Mouse (Mus musculus): ENCODE data around the gene Gstt4. TPM values are rescaled to one million over a fixed set of nuclear protein-coding genes. Genes with fewer than 3 reads are reported as not detected.

Gstt4 gene
- polyA plus RNA-seq, 1 experiment from 2014 or later = not detected

DNA sequence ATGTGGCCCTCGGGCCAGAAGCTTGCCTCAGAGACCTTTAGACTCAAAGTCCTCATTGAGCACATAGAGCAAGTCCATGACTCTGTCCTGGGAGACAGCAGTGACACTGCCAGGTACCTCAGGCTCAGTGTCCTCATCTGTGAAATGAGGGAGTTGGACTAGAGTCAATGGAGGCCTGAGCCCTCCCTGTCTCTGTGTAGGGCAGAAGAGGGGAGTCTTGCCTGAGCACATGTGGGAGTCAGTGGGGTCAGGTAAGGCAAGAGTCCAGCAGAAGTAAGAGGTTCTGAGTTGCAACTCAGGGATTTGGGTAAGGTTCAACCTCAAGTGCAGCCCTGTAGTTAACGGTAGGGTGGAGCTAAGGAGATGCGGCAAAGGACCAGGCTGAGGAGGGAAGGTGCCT lies 34.6 kb upstream of the Gstt4 start:
- no peak overlapping the region for H3K4me3 ChIP-seq (ENCODE audit: low read depth, low read length)
- no peak for DNase-seq (ENCODE audit: low spot score)
- 80% methylated on average over 3 of the region's 3 CpGs for WGBS
- no peaks in the 10 kb centered on the region for H3K27me3 ChIP-seq (ENCODE audit: control insufficient read depth, insufficient read depth, low read length)
- H3K4me1 ChIP-seq (replicated peaks; ENCODE audit: control insufficient read depth, insufficient read depth) = no peaks in the 10 kb centered on the region
- H3K27ac ChIP-seq (replicated peaks) = no peak overlapping the region
- H3K9me3 ChIP-seq (ENCODE audit: control insufficient read depth, low read length) = no peaks in the 10 kb centered on the region
- ATAC-seq (ENCODE audit: low FRiP score, low TSS enrichment) = no peak
- no peak overlapping the region for H3K9ac ChIP-seq (ENCODE audit: low read length)
- TF ChIP-seq EP300 (optimal IDR thresholded peaks at IDR 0.05) = no peak
- no peak for TF ChIP-seq CTCF (IDR thresholded peaks at IDR 0.05; ENCODE audit: low read depth)
- no peak overlapping the region for H3K4me2 ChIP-seq (replicated peaks; ENCODE audit: low read depth)
- 0 out of 2 replicates have a peak, but pooled peaks cover 3% of the 10 kb centered on the region for H3K36me3 ChIP-seq (ENCODE audit: control insufficient read depth, insufficient read depth, low read length)

DNA sequence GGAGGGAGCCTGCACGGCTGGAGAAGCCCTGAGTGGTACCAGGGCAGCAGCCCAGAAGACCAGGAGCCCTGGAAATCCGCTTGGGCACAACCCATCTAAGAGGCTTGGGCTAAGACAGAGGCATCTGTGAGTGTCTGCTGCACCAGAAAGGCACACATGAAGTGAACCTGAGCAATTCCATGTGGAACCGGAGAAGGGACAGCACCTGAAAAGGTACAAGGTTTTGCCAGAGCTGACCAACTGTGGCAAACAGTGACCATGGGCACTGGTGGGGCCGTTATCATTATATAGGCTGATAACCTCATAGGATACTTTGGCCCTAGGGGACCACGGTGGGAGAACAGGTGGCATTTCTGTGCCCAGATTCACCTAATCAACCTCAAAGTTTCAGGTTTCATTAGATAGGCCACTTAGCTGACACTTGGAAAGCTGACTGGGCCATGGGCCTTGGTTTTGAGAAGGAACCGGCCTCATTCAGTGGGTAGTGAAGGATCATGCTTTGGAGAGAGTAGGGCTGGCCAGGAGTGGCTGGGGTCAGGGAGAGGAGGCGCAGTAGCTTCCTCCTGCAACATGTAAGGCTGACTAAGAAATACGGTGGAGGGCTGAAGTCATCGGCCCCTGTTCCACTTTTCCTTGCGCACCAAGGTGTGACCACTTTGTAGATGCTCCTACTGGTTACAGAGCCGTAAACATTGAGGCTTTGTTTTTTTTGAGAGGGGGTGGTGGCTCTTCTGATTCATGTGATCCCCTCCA lies 34.0 kb upstream of the Gstt4 start:
- TF ChIP-seq CTCF (IDR thresholded peaks at IDR 0.05; ENCODE audit: low read depth) (no peak), EP300 (optimal IDR thresholded peaks at IDR 0.05) (no peak)
- H3K9ac ChIP-seq (ENCODE audit: low read length) = no peak overlapping the region
- ATAC-seq (ENCODE audit: low FRiP score, low TSS enrichment) (no peak), DNase-seq (ENCODE audit: low spot score) (no peak)
- no peak overlapping the region for H3K27ac ChIP-seq (replicated peaks)
- H3K4me2 ChIP-seq (replicated peaks; ENCODE audit: low read depth) = no peak overlapping the region
- 0 out of 2 replicates have a peak, but pooled peaks cover 3% of the 10 kb centered on the region for H3K36me3 ChIP-seq (ENCODE audit: control insufficient read depth, insufficient read depth, low read length)
- no peak overlapping the region for H3K4me3 ChIP-seq (ENCODE audit: low read depth, low read length)
- H3K9me3 ChIP-seq (ENCODE audit: control insufficient read depth, low read length) = no peaks in the 10 kb centered on the region
- H3K27me3 ChIP-seq (ENCODE audit: control insufficient read depth, insufficient read depth, low read length) = no peaks in the 10 kb centered on the region
- WGBS = 77% methylated on average over 11 of the region's 11 CpGs
- no peaks in the 10 kb centered on the region for H3K4me1 ChIP-seq (replicated peaks; ENCODE audit: control insufficient read depth, insufficient read depth)

DNA sequence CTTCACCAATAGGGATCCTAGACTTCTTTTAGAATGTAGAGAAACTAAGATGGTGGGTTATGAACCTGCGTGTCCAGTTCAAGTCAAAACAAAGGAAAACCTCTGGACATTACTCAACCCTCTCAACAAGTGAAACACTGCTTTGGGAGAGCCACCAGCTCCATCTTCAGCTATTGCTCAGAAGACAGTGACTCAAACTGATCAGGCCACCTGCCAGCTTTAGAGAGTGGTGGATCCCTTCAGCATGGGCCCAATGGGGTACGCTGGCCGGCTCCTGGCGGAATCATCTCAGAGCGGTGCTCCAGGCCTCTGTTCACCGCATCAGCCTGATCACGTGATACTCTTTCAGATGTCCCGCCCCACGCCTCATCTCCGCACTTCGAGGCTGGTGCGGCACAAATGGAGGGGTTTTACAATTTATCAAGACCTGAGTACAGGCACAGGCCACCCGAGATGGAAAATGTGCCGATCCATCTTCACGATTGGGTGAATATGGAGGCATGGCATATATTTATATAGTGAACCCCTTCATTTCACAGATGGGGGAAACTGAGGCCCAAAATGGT lies 33.2 kb upstream of the Gstt4 start:
- Histone ChIP-seq H3K4me2 (replicated peaks; ENCODE audit: low read depth) (no peak overlapping the region), H3K4me3 (ENCODE audit: low read depth, low read length) (no peak overlapping the region), H3K4me1 (replicated peaks; ENCODE audit: control insufficient read depth, insufficient read depth) (no peaks in the 10 kb centered on the region), H3K9me3 (ENCODE audit: control insufficient read depth, low read length) (no peaks in the 10 kb centered on the region), H3K27me3 (ENCODE audit: control insufficient read depth, insufficient read depth, low read length) (no peaks in the 10 kb centered on the region), H3K27ac (replicated peaks) (no peak overlapping the region), H3K36me3 (ENCODE audit: control insufficient read depth, insufficient read depth, low read length) (0 out of 2 replicates have a peak, but pooled peaks cover 3% of the 10 kb centered on the region), H3K9ac (ENCODE audit: low read length) (no peak overlapping the region)
- no peak for DNase-seq (ENCODE audit: low spot score)
- ATAC-seq (ENCODE audit: low FRiP score, low TSS enrichment) = no peak
- whole genome bisulfite sequencing = 88% methylated on average over 15 of the region's 15 CpGs
- TF ChIP-seq EP300 (optimal IDR thresholded peaks at IDR 0.05) (no peak), CTCF (IDR thresholded peaks at IDR 0.05; ENCODE audit: low read depth) (no peak)

DNA sequence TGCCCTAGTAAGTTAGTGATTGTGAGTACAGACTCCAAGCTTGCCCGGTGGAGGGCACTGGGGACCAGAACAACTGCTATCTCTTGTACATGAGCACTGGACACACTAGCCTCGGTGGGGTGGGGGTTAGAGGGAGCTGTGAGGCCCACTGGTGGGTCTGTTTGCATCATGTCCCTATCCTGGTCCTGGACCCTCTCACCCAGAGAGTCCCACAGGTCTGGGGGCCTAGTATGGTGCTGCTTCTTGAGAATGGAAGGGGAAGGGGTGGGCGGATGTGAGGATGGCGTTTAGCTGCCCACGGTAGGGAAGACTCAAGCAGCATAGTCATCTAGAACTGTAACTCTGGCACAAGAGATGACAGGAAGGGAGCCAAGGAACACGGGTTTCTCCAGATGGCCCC lies 32.4 kb upstream of the Gstt4 start:
- Histone ChIP-seq H3K4me3 (ENCODE audit: low read depth, low read length) (no peak overlapping the region), H3K27ac (replicated peaks) (no peak overlapping the region), H3K9me3 (ENCODE audit: control insufficient read depth, low read length) (no peaks in the 10 kb centered on the region), H3K4me2 (replicated peaks; ENCODE audit: low read depth) (no peak overlapping the region), H3K27me3 (ENCODE audit: control insufficient read depth, insufficient read depth, low read length) (no peaks in the 10 kb centered on the region), H3K36me3 (ENCODE audit: control insufficient read depth, insufficient read depth, low read length) (0 out of 2 replicates have a peak, but pooled peaks cover 3% of the 10 kb centered on the region), H3K9ac (ENCODE audit: low read length) (no peak overlapping the region), H3K4me1 (replicated peaks; ENCODE audit: control insufficient read depth, insufficient read depth) (no peaks in the 10 kb centered on the region)
- ATAC-seq (ENCODE audit: low FRiP score, low TSS enrichment) (no peak), DNase-seq (ENCODE audit: low spot score) (no peak)
- TF ChIP-seq CTCF (IDR thresholded peaks at IDR 0.05; ENCODE audit: low read depth) (no peak), EP300 (optimal IDR thresholded peaks at IDR 0.05) (no peak)
- 81% methylated on average over 6 of the region's 6 CpGs for WGBS

DNA sequence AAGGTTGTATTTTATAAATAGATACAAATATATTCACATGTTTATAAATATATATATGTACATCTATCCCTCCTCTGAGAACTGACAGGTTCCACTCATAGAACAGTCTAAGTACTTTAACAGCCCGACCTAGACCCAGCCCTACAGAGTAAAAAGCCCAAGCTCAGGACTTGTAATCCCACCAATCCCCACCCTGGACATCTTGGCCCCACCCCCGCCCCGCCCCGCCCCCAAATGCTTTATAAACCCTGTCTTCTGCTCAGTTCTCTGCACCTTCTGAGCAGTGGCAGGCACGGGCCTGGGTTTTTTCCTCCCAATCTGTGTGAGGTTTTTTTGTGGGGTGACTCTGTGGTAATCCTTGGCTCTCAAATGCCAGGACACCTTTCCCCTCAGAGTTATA lies 31.8 kb upstream of the Gstt4 start:
- no peak overlapping the region for H3K9ac ChIP-seq (ENCODE audit: low read length)
- H3K4me1 ChIP-seq (replicated peaks; ENCODE audit: control insufficient read depth, insufficient read depth) = no peaks in the 10 kb centered on the region
- H3K4me3 ChIP-seq (ENCODE audit: low read depth, low read length) = no peak overlapping the region
- no peaks in the 10 kb centered on the region for H3K9me3 ChIP-seq (ENCODE audit: control insufficient read depth, low read length)
- no peaks in the 10 kb centered on the region for H3K27me3 ChIP-seq (ENCODE audit: control insufficient read depth, insufficient read depth, low read length)
- ATAC-seq (ENCODE audit: low FRiP score, low TSS enrichment) (no peak), DNase-seq (ENCODE audit: low spot score) (no peak)
- 0 out of 2 replicates have a peak, but pooled peaks cover 3% of the 10 kb centered on the region for H3K36me3 ChIP-seq (ENCODE audit: control insufficient read depth, insufficient read depth, low read length)
- H3K27ac ChIP-seq (replicated peaks) = no peak overlapping the region
- H3K4me2 ChIP-seq (replicated peaks; ENCODE audit: low read depth) = no peak overlapping the region
- TF ChIP-seq CTCF (IDR thresholded peaks at IDR 0.05; ENCODE audit: low read depth) = no peak
- TF ChIP-seq EP300 (optimal IDR thresholded peaks at IDR 0.05) = no peak
- WGBS = 43% methylated on average over 5 of the region's 5 CpGs

DNA sequence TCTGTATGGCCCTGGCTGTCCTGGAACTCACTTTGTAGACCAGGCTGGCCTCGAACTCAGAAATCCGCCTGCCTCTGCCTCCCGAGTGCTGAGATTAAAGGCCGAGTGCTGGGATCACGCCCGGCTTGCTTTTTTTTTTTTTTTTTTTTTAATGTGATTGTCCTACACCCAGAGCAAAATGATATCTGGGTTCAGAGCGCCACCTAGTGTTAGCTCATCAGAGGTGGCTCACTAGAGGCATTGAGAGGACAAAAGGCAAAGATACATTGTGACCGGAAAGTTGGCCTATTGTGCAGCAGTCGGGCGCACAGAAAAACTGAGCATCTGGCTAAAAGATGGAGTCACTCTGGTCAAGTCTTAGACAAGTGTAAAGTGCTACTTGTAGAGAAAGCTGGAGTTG lies 31.1 kb upstream of the Gstt4 start:
- H3K36me3 ChIP-seq (ENCODE audit: control insufficient read depth, insufficient read depth, low read length) = 0 out of 2 replicates have a peak, but pooled peaks cover 3% of the 10 kb centered on the region
- ATAC-seq (ENCODE audit: low FRiP score, low TSS enrichment) = peak; percentile 70; the same call in 1 of the 2 replicates
- H3K4me1 ChIP-seq (replicated peaks; ENCODE audit: control insufficient read depth, insufficient read depth) = no peaks in the 10 kb centered on the region
- TF ChIP-seq CTCF (IDR thresholded peaks at IDR 0.05; ENCODE audit: low read depth) = peak; percentile 82
- TF ChIP-seq EP300 (optimal IDR thresholded peaks at IDR 0.05) = no peak
- no peak overlapping the region for H3K9ac ChIP-seq (ENCODE audit: low read length)
- peak; percentile 86 for DNase-seq (ENCODE audit: low spot score)
- H3K4me2 ChIP-seq (replicated peaks; ENCODE audit: low read depth) = no peak overlapping the region
- 16% methylated on average over 10 of the region's 10 CpGs for WGBS
- no peak overlapping the region for H3K27ac ChIP-seq (replicated peaks)
- H3K4me3 ChIP-seq (ENCODE audit: low read depth, low read length) = no peak overlapping the region
- H3K27me3 ChIP-seq (ENCODE audit: control insufficient read depth, insufficient read depth, low read length) = no peaks in the 10 kb centered on the region
- H3K9me3 ChIP-seq (ENCODE audit: control insufficient read depth, low read length) = no peaks in the 10 kb centered on the region
